Mouse (Mus musculus) liver, embryonic 12.5 days (tissue): ENCODE measurements around the gene Sipa1l1. TPM values are rescaled to one million over a fixed set of nuclear protein-coding genes. Genes with fewer than 3 reads are reported as not detected.

ENCODE experiments used
- ATAC-seq: fragments of 200-750 bp; cut with Nextera tagmentation; 2 replicates; pipeline ENCODE4 v1.8.0; 2017; ENCODE audit warnings: moderate number of reproducible peaks, mild to moderate bottlenecking, moderate library complexity
- H3K27ac ChIP-seq: fragments of 300-500 bp; sonication (generic); 2 replicates; pipeline ENCODE4 v1.5.1; 2016; ENCODE audit warnings: mild to moderate bottlenecking
- H3K27me3 ChIP-seq: fragments of 300-500 bp; sonication (generic); replicated peaks from 2 replicates; pipeline ENCODE4 v1.6.1; 2016; ENCODE audit warnings: mild to moderate bottlenecking, moderate library complexity
- H3K36me3 ChIP-seq: fragments of 300-500 bp; sonication (generic); 2 replicates; pipeline ENCODE4 v1.6.1; 2016; ENCODE audit warnings: mild to moderate bottlenecking, moderate library complexity
- H3K4me1 ChIP-seq: fragments of 300-500 bp; sonication (generic); 2 replicates; pipeline ENCODE4 v1.6.1; 2016
- H3K4me2 ChIP-seq: fragments of 300-500 bp; sonication (generic); 2 replicates; pipeline ENCODE4 v1.6.1; 2016; ENCODE audit warnings: mild to moderate bottlenecking, moderate library complexity
- H3K4me3 ChIP-seq: fragments of 300-500 bp; sonication (generic); 2 replicates; pipeline ENCODE4 v1.5.1; 2016; ENCODE audit warnings: mild to moderate bottlenecking, moderate library complexity
- H3K9ac ChIP-seq: fragments of 300-500 bp; sonication (generic); 2 replicates; pipeline ENCODE4 v1.6.1; 2016; ENCODE audit warnings: mild to moderate bottlenecking, moderate library complexity
- H3K9me3 ChIP-seq: fragments of 300-500 bp; sonication (generic); replicated peaks from 2 replicates; pipeline ENCODE4 v1.6.1; 2016; ENCODE audit warnings: mild to moderate bottlenecking, moderate library complexity
- WGBS: fragments of 180-500 bp; shearing (Covaris S2); methylation state at CpG from one replicate; pipeline ENCODE4 v1.1.7; 2016; ENCODE audit not compliant: insufficient replicate concordance; 5-methylcytosine and 5-hydroxymethylcytosine counted together
- polyA plus RNA-seq: library from polyadenylated mRNA; unstranded; fragments of >200 nt; fragmentation: Nextera tagmentation; extraction: Ambion mirVana; gene quantifications from 2 replicates; pipeline ENCODE4 v1.2.1, GENCODE M21; 2016

Sipa1l1 gene
- polyA plus RNA-seq, 1 experiment from 2014 or later = 10.6 TPM

DNA sequence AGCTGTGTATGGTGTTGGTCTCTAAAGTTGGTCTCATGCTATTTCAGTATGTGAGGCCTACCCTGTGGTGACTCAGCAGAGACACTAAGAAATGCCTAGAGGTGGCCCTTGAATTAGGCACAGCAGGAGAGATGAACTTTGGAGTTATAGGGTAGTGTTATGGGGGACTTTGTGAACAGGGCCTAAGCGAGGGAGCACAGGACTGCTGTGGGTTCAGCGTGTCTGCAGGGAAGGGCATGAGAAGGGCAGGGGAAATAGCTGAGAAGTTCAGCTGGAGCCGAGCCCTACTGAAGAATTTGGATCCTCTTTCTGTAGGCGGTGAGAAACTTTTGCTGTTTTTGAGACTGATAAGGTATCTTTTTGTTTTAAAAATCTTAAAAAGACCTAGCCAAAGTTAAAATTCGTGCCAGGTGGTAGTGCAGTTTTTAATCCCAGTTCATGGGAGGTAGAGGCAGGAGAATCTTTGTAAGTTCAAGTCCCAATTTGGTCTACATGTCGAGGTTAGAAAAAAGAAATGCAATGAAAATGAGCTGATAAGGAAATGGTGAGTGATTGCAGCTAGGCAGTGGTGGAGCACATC, 87.9 kb downstream of the Sipa1l1 start:
- no peaks in the 10 kb centered on the region for H3K27me3 ChIP-seq
- ATAC-seq = no peak
- no peak overlapping the region for H3K4me2 ChIP-seq
- no peak overlapping the region for H3K4me3 ChIP-seq
- no peaks in the 10 kb centered on the region for H3K36me3 ChIP-seq
- H3K27ac ChIP-seq = no peak overlapping the region
- H3K9ac ChIP-seq = no peak overlapping the region
- peaks cover 16% of the 10 kb centered on the region for H3K4me1 ChIP-seq
- 57% methylated on average over 6 of the region's 6 CpGs for WGBS
- H3K9me3 ChIP-seq = no peaks in the 10 kb centered on the region

DNA sequence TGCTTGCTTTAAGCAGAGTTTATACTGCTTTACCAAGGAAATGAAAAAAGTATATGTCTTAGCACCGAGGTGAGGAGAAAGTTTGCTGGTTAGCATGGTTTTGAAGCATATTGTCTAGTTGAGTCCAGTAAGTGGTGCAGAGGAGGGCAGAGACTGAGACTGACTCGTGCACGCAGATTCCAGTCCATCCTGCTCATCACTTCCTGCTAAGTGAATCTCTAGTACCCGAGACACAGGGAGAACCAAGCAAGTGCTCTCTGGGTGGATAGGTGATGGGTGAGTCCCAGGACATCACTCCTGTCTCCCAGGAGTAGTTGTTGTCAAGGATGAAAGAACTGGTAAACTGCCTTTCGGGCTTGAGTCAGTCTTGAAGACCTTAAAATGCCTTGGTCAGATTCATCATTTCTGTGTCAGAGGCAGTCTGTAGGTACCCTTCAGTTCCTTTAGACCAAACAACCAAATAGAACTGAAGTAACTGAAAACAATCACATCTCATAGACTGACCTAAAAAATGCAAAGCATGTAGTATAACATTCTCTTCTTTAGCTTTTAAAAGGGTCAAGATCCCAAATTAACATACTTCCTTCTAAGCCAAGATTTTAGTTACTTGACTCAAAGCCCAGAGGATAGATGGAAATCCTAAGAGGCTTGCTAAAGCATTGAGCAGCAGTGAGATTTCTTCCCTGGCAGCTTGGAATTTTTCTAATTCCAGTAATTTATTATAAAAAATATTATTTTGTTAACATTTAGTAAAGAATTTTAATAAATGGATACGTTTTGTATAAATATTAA, 89.1 kb downstream of the Sipa1l1 start:
- Histone ChIP-seq H3K9me3 (no peaks in the 10 kb centered on the region), H3K27ac (no peak overlapping the region), H3K4me2 (no peak overlapping the region), H3K4me1 (peaks cover 16% of the 10 kb centered on the region), H3K27me3 (no peaks in the 10 kb centered on the region), H3K36me3 (no peaks in the 10 kb centered on the region), H3K9ac (no peak overlapping the region), H3K4me3 (no peak overlapping the region)
- ATAC-seq = no peak
- WGBS = 67% methylated on average over 6 of the region's 6 CpGs

DNA sequence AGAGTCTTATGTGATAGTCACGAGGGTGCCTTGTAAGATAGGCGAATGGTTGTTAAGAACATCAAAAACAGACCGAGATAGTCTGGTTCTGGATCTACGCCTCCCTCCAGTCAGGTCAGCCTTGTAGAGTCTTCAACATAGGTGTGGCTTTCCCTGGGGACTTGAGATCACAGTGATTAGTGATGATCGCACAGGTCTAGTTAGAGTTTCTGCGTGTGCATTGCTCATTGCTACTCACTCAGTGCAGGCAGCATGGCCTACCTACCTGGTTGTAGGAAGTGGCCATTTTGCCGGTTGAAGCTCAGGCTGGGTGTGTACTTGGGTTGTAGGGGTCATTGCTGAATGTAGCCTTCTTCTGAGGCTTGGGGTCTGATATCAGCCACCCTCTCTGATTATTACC, 94.3 kb downstream of the Sipa1l1 start:
- Histone ChIP-seq H3K4me2 (no peak overlapping the region), H3K27ac (no peak overlapping the region), H3K4me3 (no peak overlapping the region), H3K27me3 (no peaks in the 10 kb centered on the region), H3K4me1 (peaks cover 10% of the 10 kb centered on the region), H3K9me3 (no peaks in the 10 kb centered on the region), H3K36me3 (no peaks in the 10 kb centered on the region), H3K9ac (no peak overlapping the region)
- 69% methylated on average over 7 of the region's 7 CpGs for WGBS
- ATAC-seq = no peak

DNA sequence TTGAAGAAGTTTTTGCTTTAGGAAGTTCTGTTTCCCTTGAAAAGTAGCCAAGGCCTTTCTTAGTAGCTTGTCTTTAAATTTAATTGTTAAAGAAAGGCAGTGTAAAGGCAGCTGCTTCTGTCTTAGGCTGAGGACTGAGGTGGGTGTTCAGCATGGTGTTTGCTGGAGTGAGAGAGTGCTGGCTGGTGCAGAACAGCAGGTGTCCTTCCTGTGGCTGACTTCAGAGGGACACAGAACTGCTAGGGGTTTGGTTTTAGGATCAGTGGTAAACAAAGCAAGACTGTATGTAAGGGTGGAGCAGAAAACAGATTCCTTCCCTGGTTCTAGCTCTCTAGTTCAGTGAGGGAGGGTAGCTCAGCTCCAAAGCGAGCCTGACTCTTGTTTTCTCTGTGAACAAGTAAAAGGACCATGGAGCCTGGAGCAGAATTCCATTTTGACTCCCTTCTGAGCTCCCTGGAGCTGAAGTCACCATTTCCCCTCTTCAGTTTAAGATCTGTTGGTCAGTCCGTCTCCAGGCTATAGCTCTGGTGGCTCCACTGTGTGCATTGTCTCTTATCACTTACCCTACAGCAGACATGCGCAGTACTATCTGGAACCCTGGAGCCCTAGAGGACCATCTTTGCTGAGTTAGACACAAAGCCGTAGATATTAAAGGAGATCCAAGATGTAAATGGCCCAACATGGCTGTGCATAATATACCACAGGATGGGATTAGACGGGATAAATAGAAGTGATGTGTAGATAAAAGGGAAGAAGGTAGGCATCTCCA, 95.1 kb downstream of the Sipa1l1 start:
- no peak overlapping the region for H3K4me3 ChIP-seq
- no peak overlapping the region for H3K4me2 ChIP-seq
- peak; percentile 49; the same call in 1 of the 2 replicates for ATAC-seq
- H3K27ac ChIP-seq = no peak overlapping the region
- no peaks in the 10 kb centered on the region for H3K27me3 ChIP-seq
- H3K9me3 ChIP-seq = no peaks in the 10 kb centered on the region
- no peaks in the 10 kb centered on the region for H3K36me3 ChIP-seq
- 48% methylated on average over 5 of the region's 5 CpGs for WGBS
- H3K4me1 ChIP-seq = peaks cover 10% of the 10 kb centered on the region
- H3K9ac ChIP-seq = no peak overlapping the region

DNA sequence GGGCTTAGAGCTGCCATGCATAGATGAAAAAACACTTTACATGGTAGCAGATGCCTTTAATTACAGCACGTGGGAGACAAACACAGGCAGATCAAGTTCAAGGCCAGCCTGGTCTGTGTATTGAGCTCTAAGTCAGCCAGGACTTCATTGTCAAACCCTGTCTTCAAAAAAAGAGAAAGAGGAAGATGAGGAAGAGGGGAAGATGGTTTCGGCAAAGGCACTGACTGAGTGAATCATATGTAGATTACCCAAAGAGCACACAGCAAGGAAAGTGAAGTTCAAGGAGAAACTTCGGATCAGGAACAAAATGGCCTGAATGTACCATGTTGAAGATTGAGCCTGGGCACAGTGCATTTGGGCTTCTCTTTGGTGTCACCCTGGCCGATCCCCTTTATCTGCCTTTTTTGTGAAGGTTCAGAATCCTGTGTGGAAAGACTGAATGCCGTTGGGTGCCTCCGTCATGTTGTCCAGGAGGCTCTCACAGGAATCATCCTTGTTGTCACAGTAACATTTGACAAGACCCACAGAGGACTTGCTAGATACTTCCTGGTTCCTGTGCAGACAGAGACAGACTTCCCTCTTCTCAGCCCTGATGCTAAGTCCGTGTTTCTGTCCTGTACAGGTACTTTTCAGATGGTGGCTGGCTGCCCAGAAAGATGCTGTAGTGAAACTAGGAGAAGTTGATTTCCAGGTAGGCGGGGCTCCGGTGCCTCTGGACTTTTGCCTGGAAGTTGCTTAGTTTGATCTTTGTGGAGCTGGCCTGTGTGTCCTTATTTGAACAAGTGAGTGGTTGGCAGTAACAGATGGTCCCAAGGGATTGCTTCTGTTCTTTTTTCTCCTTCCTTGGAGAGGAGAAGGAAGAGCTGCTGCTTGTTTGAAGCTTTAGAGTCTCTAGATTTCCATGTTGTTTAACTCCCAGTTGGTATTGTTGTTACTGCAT, 96.5 kb downstream of the Sipa1l1 start:
- Histone ChIP-seq H3K4me2 (no peak overlapping the region), H3K9me3 (no peaks in the 10 kb centered on the region), H3K4me1 (peaks cover 10% of the 10 kb centered on the region), H3K4me3 (no peak overlapping the region), H3K9ac (no peak overlapping the region), H3K27me3 (no peaks in the 10 kb centered on the region), H3K27ac (no peak overlapping the region), H3K36me3 (no peaks in the 10 kb centered on the region)
- 70% methylated on average over 9 of the region's 9 CpGs for WGBS
- no peak for ATAC-seq

DNA sequence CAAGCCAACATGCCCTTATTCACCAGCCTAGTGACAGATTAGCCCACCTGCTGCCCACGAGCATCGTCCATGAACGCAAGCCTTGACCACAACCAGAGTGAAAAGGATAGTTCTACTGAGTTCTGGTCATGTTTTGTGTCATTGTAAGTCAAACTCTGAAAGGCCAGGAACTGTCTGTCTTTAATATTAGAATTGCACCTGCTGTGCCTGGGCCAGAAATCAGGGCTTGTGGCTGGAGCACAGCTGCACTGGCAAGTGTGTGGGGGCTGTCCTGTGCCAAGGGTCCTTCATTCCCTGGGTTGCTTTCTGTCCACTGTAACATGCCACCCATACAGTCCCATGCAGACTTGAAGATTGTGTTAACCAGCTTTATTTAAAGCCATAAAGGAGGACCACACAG, 102.3 kb downstream of the Sipa1l1 start:
- Histone ChIP-seq H3K9me3 (no peaks in the 10 kb centered on the region), H3K27me3 (no peaks in the 10 kb centered on the region), H3K4me3 (no peak overlapping the region), H3K9ac (no peak overlapping the region), H3K27ac (no peak overlapping the region), H3K4me1 (peaks cover 3% of the 10 kb centered on the region; the same call in 1 of the 2 replicates), H3K36me3 (no peaks in the 10 kb centered on the region), H3K4me2 (no peak overlapping the region)
- no peak for ATAC-seq
- 73% methylated on average over 3 of the region's 3 CpGs for WGBS

DNA sequence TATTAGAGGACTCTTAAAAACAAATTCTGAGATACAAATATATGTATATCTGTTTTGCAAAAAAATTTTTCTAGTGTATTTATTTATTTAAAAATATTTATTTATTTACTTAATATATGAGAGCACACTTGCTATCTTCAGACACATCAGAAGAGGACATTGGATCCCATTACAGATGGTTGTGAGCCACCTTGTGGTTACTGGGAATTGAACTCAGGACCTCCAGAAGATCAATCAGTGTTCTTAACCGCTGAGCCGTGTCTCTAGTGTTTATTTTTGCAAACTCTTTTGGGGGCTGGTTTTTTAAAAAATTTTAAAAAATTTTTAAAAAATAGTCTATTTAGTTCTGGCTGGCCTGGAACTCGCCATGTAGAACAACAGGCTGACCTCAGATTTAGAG, 104.4 kb downstream of the Sipa1l1 start:
- no peak overlapping the region for H3K4me2 ChIP-seq
- peaks cover 3% of the 10 kb centered on the region; the same call in 1 of the 2 replicates for H3K4me1 ChIP-seq
- no peaks in the 10 kb centered on the region for H3K27me3 ChIP-seq
- H3K36me3 ChIP-seq = no peaks in the 10 kb centered on the region
- WGBS = 71% methylated on average over 3 of the region's 3 CpGs
- no peak overlapping the region for H3K9ac ChIP-seq
- no peak for ATAC-seq
- H3K27ac ChIP-seq = no peak overlapping the region
- no peaks in the 10 kb centered on the region for H3K9me3 ChIP-seq
- no peak overlapping the region for H3K4me3 ChIP-seq

DNA sequence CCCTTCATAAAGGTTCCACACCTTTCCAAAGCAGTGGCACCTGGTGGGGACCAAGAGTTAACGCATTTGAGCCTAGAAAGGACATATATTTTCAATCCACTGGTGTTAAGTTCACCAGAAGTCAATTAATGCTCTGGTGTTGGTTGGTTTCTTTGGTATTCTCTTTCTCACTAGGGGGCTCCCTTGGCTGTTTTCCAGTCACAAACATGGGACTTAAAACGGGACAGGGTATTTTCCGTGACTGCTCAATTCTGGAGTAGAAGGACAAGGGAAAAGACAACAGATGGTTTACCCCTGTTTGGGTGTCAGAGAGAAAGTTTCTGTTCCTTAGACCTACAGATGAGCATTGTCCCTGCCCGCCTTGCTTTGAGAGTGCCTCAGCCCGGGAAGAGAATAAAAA, 105.5 kb downstream of the Sipa1l1 start:
- no peak overlapping the region for H3K9ac ChIP-seq
- H3K4me3 ChIP-seq = no peak overlapping the region
- H3K36me3 ChIP-seq = no peaks in the 10 kb centered on the region
- H3K4me1 ChIP-seq = peaks cover 3% of the 10 kb centered on the region; the same call in 1 of the 2 replicates
- 66% methylated on average over 5 of the region's 5 CpGs for WGBS
- ATAC-seq = no peak
- no peaks in the 10 kb centered on the region for H3K9me3 ChIP-seq
- no peak overlapping the region for H3K4me2 ChIP-seq
- no peak overlapping the region for H3K27ac ChIP-seq
- no peaks in the 10 kb centered on the region for H3K27me3 ChIP-seq

DNA sequence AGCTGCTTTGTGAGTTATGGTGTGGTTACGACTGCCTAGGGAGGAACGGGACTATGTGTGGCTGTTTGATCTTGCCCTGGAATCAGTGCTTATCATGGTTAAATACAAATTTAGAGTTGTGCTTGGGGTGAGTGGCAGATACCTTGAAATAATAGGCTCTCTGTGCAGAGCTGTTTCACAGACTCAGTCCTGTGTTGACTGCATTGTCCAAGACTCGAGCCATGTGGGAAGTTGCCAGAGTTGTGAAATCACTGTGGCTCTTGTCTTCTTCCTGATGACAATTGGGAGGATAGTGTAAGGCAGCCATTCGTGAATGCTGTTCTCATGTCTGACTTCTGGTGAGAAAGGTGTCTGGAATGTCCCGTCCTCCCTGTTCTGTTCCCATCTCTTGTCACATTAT, 106.6 kb downstream of the Sipa1l1 start:
- no peaks in the 10 kb centered on the region for H3K27me3 ChIP-seq
- no peak for ATAC-seq
- H3K4me1 ChIP-seq = peaks cover 3% of the 10 kb centered on the region; the same call in 1 of the 2 replicates
- no peaks in the 10 kb centered on the region for H3K9me3 ChIP-seq
- no peaks in the 10 kb centered on the region for H3K36me3 ChIP-seq
- H3K4me2 ChIP-seq = no peak overlapping the region
- 58% methylated on average over 5 of the region's 5 CpGs for WGBS
- H3K27ac ChIP-seq = no peak overlapping the region
- H3K4me3 ChIP-seq = no peak overlapping the region
- no peak overlapping the region for H3K9ac ChIP-seq

DNA sequence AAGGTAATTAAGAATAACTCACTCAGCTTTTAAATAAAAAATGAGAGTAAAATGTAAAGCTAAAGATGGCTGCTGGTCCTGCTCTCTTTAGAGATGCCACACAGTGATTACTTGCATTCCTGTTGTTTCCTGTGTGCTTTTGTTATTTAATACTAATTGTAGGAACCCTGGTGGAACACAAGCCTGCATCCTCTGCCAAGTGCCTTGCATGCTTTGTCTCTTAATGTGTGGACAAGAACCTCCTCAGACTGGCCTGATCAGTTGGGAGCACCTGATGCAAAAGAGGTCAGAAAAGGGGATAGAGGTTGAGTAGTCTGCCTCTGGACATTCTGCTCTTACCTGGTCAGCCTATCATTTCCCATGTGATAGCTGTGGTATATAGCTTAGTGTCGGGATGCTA, 107.5 kb downstream of the Sipa1l1 start:
- WGBS = 82% methylated on average over 1 of the region's 1 CpGs
- H3K9me3 ChIP-seq = no peaks in the 10 kb centered on the region
- H3K9ac ChIP-seq = no peak overlapping the region
- no peak overlapping the region for H3K27ac ChIP-seq
- H3K4me1 ChIP-seq = peaks cover 3% of the 10 kb centered on the region; the same call in 1 of the 2 replicates
- no peaks in the 10 kb centered on the region for H3K27me3 ChIP-seq
- ATAC-seq = no peak
- H3K36me3 ChIP-seq = no peaks in the 10 kb centered on the region
- H3K4me3 ChIP-seq = no peak overlapping the region
- no peak overlapping the region for H3K4me2 ChIP-seq

DNA sequence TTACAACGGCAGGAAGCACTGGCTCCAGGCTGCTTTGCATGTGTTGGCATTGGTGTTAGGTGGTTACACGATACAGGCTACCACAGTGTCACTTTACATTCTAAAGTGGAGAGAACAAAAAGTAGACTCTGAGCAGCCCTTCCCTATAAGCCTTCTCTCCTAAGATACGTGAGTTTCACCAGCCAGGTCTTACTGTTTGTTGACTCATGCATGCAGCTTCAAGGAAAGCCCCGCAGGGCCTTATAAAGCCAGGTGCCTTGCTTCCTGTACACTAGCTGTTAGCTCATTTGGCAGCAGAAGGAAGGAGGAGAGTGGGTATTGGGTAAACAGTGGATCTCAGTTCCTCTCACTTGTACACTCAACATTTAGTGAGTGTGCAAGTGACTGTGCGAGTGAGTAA, 115.5 kb downstream of the Sipa1l1 start:
- no peak overlapping the region for H3K4me3 ChIP-seq
- no peak for ATAC-seq
- H3K9me3 ChIP-seq = no peaks in the 10 kb centered on the region
- H3K27me3 ChIP-seq = no peaks in the 10 kb centered on the region
- no peak overlapping the region for H3K4me2 ChIP-seq
- no peak overlapping the region for H3K27ac ChIP-seq
- no peaks in the 10 kb centered on the region for H3K4me1 ChIP-seq
- H3K9ac ChIP-seq = no peak overlapping the region
- H3K36me3 ChIP-seq = no peaks in the 10 kb centered on the region
- 60% methylated on average over 5 of the region's 5 CpGs for WGBS
